In the genomic region with DNA sequence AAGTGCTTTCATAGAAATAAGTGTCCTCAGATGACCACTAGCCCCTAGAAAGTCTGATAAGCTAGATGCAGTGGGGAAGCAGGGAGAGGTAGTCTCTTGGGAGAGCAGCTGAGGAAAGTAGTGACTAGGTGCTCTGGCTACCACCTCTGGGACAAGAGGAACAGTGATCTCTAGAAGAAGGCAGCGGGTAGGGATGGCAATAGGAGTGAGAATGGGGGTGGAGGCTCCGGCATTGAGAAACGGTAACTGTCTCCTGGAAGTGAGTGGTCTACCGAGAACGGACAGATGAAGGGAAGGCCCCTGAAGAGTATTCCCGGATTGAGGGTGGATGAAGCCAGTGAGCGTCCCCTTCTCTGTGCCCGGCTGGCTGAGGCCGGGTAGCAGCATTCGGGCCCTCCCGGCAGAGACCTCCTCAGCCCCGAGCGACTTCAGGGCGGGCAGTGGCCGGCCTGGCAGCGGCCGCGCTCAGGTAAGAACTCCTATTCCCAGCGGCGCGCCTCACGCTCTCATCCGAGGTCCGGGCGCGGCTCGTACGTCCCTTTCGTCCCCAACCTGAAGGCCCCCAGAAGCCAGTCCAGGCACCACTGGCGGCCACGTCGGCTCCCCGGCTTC, we compare ENCODE assay signal across 7 mouse cellular contexts. TPM values are rescaled to one million over a fixed set of nuclear protein-coding genes. Genes with fewer than 3 reads are reported as not detected.
DNase-seq lines count a peak whose midpoint lies in the region; ATAC-seq and TF ChIP-seq lines count a peak whose summit lies in the region.

No protein-coding gene starts in this region.

- no peaks in the 10 kb centered on the region for H3K27me3 ChIP-seq in neural tube, embryonic 11.5 days (ENCODE audit: control insufficient read depth, insufficient read depth, low read length)

- TF ChIP-seq POLR2A in cortical plate, adult 2 months (IDR thresholded peaks at IDR 0.05; ENCODE audit: extremely low read depth, insufficient read depth, low read length): no peak

- peak overlapping the region; percentile 82 for H3K4me2 ChIP-seq in neural tube, embryonic 11.5 days (ENCODE audit: low read depth)

- TF ChIP-seq CTCF in cortical plate, adult 2 months (IDR thresholded peaks at IDR 0.05; ENCODE audit: extremely low read depth, insufficient read depth, low read length): no peak

- no peaks in the 10 kb centered on the region for H3K9me3 ChIP-seq in neural tube, embryonic 11.5 days (ENCODE audit: control insufficient read depth, low read length)

- 0% methylated on average over 33 of the region's 33 CpGs for WGBS in neural tube, embryonic 11.5 days

- no peak; the same call in 1 of the 2 replicates for ATAC-seq in neural tube, embryonic 11.5 days (ENCODE audit: insufficient read depth, low FRiP score, low TSS enrichment)
- ATAC-seq in megakaryocyte, adult 5-6 weeks (ENCODE audit: poor library complexity, severe bottlenecking): peak; percentile 9; the same call in 1 of the 2 replicates

- H3K36me3 ChIP-seq in neural tube, embryonic 11.5 days (ENCODE audit: control insufficient read depth, insufficient read depth, low read length): no peaks in the 10 kb centered on the region

- peak overlapping the region; percentile 57 for H3K4me3 ChIP-seq in neural tube, embryonic 11.5 days (ENCODE audit: low read depth, low read length)
- peak overlapping the region; percentile 77 for H3K4me3 ChIP-seq in cortical plate, adult 2 months (ENCODE audit: insufficient read depth, low read length)

- intact Hi-C loops in heart, postnatal 36 days (cut with DNase I): no loop called here

- H3K27ac ChIP-seq in neural tube, embryonic 11.5 days (ENCODE audit: low read depth, low read length): no peak overlapping the region
- no peak overlapping the region for H3K27ac ChIP-seq in cortical plate, adult 2 months (ENCODE audit: insufficient read depth, low read length)

- peak overlapping the region; percentile 70 for H3K9ac ChIP-seq in neural tube, embryonic 11.5 days (ENCODE audit: low read length)

- H3K4me1 ChIP-seq in neural tube, embryonic 11.5 days (ENCODE audit: control insufficient read depth, insufficient read depth, low read length): peaks cover 2% of the 10 kb centered on the region; the same call in 1 of the 2 replicates
- H3K4me1 ChIP-seq in cortical plate, adult 2 months (ENCODE audit: control insufficient read depth, insufficient read depth, low read length): peaks cover 3% of the 10 kb centered on the region; the same call in 1 of the 2 replicates

- DNase-seq in neural tube, embryonic 11.5 days (ENCODE audit: low spot score): no peak
- DNase-seq in neural tube, embryonic 10.5 days (ENCODE audit: extremely low spot score, low spot score): no peak
- peak; percentile 16 to 22 for DNase-seq in heart, postnatal 36 days
- no peak for DNase-seq in Muller cell, postnatal 12 days (ENCODE audit: inconsistent ontology term)
- DNase-seq in layer of hippocampus, postnatal 36 days: no peak

RNA-seq across cellular contexts. Expression of gene Acer3, which starts 12.3 kb away (rescaled TPM):
- 19.7 and 20.0 TPM in 2 replicates for polyA plus RNA-seq in neural tube, embryonic 11.5 days (2014; fragmentation: Nextera tagmentation; extraction: Ambion mirVana)
- 10.0 and 10.3 TPM in 2 replicates for polyA plus RNA-seq in cortical plate, adult 2 months (2012; rRNA removed)
- total RNA-seq in heart, postnatal 36 days (2021): 10 to 100 TPM; 12.8 to 13.5 TPM
- 98.2 and 107 TPM in 2 replicates for total RNA-seq in megakaryocyte, adult 5-6 weeks (2015)
- total RNA-seq in megakaryocyte, adult 5-6 weeks (2017): 84.2 and 85.4 TPM in 2 replicates
- 10 to 100 TPM; 21.0 to 21.4 TPM for total RNA-seq in layer of hippocampus, postnatal 36 days (2021)

RNA-seq across cellular contexts. Expression of gene Tsku, which starts 52.4 kb away (rescaled TPM):
- polyA plus RNA-seq in neural tube, embryonic 11.5 days (2014; fragmentation: Nextera tagmentation; extraction: Ambion mirVana): 10.8 and 11.3 TPM in 2 replicates
- polyA plus RNA-seq in cortical plate, adult 2 months (2012; rRNA removed): 2.2 and 3.1 TPM in 2 replicates
- 1 to 10 TPM; 2.8 to 3.2 TPM for total RNA-seq in heart, postnatal 36 days (2021)
- total RNA-seq in megakaryocyte, adult 5-6 weeks (2015): not detected in 2 replicates
- total RNA-seq in megakaryocyte, adult 5-6 weeks (2017): 0.07 and 0.37 TPM in 2 replicates
- 1 to 10 TPM; 1.4 TPM for total RNA-seq in layer of hippocampus, postnatal 36 days (2021)

Comparison
In these comparisons a context has a peak if more than half of its experiments do, and no peak if none do; other contexts are left out.
1. DNase-seq: peak in heart, postnatal 36 days (2 of 2); none in neural tube, embryonic 11.5 days (single experiment), neural tube, embryonic 10.5 days (single experiment), Muller cell, postnatal 12 days (single experiment) and layer of hippocampus, postnatal 36 days (0 of 2).